Mouse (Mus musculus) kidney, postnatal 4 days (tissue): ENCODE data around the gene Chil4.
"Not testable (repeated sequence)": the region's sequence is repeated elsewhere in the genome, so short reads cannot be mapped to it uniquely, and the experiment has no call there.

ENCODE experiments used
- DNase-seq, 2 experiments: peaks; one replicate each; pipeline ENCODE4 v3.0.0; 2021; ENCODE audit warnings: mixed read lengths in 2 of 2

Gene Chil4

DNA sequence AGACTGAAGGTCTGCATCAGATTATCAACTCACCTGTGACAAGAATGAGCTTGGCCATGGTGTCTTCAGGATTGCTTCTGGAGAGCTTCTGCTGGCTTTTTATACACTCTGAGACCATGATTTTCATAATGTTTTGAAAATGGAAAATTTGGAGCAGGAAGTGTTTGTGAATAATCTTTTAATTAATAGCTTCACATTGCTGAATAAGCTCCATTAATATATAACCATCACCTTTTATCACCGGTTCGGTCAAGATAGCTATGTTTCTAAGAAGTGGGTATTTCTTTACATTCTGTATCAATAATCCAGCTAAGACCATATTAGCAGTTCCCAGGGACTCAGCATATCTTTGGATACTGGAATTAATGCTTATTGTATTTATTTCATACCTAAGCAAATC lies at the start of gene Chil4:
Chil4 (minus strand) TSS at position 101 of the 400 bp plus-strand sequence.
- DNase-seq, result no peak

DNA sequence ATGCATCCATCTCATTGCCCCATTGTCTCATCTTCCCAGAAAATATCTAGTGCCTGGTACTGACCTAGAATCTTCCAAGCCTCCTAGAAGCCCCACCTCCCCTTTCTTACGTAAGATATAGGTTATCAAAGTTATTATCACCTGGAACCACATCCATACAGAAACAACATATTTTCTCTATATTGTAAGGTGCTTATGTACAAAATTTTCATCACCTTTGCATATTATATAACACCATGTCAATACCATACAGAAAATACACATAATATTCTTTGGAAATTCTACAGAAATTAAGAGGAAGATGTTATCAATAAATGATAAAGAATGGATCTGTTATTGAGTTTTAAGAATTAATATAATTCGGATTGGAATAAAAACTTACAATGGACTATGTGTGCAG lies 46.5 kb upstream of the Chil4 start:
- DNase-seq, result no peak

DNA sequence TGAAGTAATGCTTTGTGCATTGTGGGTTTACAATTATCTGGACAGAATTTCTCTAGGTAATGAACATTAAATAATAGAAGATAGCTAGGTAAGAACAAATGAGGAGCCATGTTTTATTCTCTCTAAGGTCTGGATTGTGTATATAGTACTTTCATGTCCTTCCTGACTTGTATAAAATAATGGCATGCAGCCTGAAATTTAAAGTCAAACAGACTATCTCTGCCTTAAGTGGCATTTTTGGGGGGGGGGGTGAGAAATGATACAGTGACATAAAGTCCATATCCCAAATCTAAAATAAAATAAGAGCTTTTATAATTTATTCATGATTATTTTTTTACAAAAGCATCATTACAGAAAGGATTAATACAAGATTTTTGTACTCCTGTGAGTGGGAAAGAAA lies 45.5 kb upstream of the Chil4 start:
- DNase-seq, result no peak

GRCm38 (mm10) chr3:106257076-106257475 lies 37.8 kb upstream of the Chil4 start:
- DNase-seq, result not testable (repeated sequence)

DNA sequence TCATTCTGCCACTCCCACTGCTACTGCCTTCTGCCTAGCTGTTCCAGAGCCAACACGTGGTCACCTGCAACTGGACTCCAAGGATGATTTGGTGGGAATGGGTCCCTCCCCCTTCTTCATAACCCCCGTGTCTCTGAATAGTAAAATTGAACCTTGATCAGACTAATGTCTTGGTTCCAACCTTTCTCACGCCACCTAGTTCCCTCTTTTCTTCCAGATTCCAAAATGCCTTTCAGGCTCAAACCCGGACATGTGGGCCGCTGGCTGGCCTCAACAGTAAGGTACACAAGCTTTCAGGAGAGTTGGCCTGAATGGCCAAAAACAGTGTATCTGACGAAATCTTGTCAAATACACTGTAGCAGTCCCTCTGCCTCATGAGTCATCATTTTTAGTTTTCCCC lies 33.4 kb upstream of the Chil4 start:
- no peak for DNase-seq

GRCm38 (mm10) chr3:106250763-106251399 lies 31.6 kb upstream of the Chil4 start:
- DNase-seq, result not testable (repeated sequence)

GRCm38 (mm10) chr3:106247369-106247768 lies 28.1 kb upstream of the Chil4 start:
- not testable (repeated sequence) for DNase-seq

GRCm38 (mm10) chr3:106240210-106240609 lies 20.9 kb upstream of the Chil4 start:
- not testable (repeated sequence) for DNase-seq

DNA sequence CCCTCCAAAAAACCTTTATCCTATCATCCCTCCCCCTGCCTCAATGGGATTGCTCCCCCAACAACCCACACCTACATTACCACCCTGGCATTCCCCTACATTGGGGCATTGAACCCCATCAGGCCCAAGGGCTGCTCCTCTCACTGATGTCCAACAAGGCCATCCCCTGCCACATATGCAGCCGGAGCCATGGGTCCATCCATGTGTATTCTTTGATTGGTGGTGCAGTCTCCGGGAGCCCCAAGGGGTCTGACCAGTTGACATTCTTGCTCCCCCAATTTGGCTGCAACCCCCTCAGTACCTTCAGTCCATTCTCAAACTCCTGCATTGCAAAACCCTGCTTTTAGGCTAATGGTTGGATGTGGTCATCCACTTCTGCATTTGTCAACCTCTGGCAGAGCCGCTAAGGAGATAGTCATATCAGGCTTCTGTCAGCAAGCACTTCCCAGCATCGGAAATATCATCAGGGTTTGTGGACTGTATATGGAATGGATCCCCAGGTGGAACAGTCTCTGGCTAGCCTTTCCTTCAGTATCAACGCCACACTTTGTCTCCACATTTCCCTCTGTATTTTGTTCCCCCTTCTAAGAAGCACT lies 20.0 kb upstream of the Chil4 start:
- no peak for DNase-seq

DNA sequence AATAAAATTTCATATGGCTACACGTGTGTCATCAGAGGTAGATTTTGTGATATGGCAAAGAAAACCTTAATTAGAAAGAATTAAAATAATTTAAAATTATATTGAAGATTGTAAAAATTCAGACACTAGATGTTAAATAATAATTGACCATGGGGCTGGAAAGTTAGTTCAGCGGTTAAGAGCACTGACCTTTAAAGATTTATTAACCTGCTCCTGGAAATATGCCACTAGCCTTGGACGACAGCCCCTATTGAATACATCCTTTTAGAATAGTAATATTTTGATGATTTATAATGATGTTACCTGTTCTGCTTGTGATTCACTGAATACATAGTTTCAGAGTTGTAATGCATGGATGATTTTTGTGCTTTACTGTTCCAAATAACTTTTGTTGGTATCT lies 4.1 kb upstream of the Chil4 start:
- DNase-seq, result not testable (repeated sequence)

GRCm38 (mm10) chr3:106221625-106222265 lies 2.4 kb upstream of the Chil4 start:
- no peak for DNase-seq

DNA sequence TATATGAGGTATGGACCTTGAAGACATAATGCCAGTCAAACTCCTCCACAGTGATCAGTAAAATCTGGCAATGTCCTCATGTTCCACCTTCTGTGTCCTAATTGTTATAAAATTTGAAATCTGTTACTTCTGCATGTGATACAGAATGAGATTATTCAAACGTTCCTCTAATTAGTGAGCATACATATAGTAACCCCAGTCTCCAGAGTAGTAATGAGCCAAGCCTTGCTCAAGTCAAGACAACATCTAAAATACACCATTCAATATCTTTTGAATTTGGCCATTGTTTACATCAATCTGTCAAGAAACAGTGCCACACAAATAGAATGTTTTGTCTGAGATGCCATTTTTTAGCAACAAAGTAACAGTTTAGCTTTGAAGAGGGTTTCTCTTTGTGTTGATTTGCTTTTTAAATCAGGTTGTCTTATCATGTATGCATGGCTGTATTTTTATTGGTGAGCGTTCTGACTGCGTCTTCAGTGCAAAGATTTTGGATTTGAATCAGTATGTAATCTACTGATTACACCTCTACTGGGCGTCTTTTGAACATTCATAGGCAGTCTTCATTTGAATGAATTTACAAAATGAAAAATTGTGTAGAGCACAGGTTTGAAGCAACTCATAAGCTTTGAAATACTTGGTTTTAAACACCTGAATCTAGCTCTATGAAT lies 888 bp downstream of the Chil4 start:
- DNase-seq, result not testable (repeated sequence)

- DNase-seq, result not testable (repeated sequence)
Observed at GRCm38 (mm10) chr3:106198030-106198429, 21.3 kb downstream of the Chil4 start.

DNA sequence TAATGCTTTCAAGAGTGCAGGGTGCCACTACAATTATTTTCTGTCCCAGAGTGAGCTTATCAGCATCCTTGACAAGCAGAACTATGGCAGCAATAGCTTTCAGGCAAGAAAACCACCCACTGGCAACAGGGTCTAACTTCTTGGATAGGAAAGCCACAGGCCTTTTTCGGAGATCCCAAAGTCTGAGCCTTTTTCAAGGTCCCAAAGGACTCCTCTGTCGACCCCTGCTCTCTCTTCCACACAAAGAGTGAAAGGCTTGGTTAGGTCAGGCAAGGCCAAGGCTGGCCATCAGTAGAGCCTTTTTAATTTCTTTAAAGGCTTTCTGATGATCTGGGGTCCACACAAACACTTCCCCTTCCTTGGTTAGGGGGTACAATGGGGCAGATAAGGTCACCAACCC lies 22.1 kb downstream of the Chil4 start:
- not testable (repeated sequence) for DNase-seq

- DNase-seq, result no peak
Observed at GRCm38 (mm10) chr3:106196276-106196675, 23.0 kb downstream of the Chil4 start.

DNA sequence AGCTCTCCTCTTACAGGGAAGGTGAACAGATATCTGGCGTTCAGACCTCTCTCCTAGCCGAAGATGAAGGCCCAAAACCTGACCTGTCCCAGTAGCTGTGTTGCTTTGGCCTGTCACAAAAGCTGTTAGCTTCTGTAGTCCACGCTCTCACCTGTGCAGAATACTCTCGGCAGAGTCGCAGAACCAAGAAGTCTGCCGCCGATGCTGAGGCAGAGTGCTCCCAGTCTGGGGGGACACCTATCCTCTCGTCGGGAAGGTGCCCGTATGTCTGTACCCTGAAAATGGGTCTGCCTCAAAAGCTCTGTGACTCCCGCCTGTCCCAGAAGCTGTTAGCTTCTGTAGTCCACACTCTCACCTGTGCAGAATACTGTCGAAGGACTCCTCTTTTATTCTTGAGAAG lies 23.8 kb downstream of the Chil4 start:
- DNase-seq, result no peak

GRCm38 (mm10) chr3:106187991-106188390 lies 31.3 kb downstream of the Chil4 start:
- DNase-seq, result no peak

GRCm38 (mm10) chr3:106177509-106178189 lies 41.7 kb downstream of the Chil4 start:
- no peak for DNase-seq

DNA sequence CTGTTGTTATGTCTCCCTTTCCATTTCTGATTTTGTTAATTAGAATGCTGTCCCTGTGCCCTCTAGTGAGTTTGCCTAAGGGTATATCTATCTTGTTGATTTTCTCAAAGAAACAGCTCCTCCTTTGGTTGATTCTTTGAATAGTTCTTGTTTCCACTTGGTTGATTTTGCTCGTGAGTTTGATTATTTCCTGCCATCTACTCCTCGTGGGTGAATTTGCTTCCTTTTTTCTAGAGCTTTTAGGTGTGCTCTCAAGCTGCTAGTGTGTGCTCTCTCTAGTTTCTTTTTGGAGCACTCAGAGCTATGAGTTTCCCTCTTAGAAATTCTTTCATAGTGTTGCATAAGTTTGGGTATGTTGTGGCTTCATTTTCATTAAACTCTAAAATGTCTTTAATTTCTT lies 44.3 kb downstream of the Chil4 start:
- DNase-seq, result not testable (repeated sequence)

GRCm38 (mm10) chr3:106172506-106172905 lies 46.8 kb downstream of the Chil4 start:
- not testable (repeated sequence) for DNase-seq

DNA sequence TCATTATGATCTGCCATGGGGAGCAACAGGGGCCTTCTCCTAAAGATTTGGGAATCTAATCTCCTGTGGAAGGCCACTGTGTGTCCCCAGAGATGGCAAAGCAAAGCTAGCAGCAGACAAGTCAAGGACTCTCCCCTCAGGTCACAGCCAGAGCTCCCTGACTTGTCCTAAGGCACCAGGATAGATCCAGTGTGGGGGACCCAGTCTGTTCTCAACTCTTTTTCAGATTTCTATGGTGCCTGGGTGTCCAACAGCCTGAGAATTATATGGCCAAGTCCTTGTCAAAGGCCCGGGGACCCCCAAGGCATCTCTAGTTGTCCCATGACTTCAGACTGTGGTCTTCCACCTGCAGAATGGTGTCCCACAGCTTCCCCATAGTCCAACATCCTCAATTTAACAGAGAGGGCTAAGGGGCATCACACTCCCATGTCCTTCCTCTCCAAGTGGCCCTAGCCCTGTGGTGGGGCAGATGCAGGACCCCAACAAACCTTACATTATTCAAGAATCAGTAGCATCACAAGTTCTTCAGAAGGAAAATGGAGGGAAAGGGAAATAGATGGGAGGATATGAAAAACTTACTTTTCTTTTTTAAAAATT lies 48.1 kb downstream of the Chil4 start:
- no peak for DNase-seq

DNA sequence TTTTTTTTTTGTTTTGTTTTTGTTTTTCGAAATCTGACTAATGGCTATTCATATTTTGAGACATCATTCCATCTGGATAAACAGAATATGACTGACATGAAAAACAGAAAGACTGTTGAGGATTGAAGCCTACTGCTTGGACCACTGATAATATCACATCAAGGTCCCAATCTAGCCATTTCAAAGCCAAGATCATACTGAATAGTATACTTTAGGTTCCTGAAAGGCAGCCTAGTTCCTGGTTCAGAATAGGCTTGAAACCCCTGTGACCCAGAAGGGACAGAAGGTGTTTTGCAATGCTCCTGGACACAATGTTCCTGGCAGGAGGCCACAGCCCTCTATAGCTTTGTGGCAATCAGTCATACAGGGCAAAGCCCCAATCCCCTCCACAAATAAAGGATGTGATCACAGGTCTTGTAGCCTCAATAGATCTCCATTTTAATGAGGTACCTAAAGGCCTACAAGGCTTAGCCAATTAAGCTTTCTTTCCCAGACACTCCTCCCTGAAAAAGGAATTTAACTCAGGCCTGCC lies 48.7 kb downstream of the Chil4 start:
- DNase-seq, result no peak
